Mouse (Mus musculus) layer of hippocampus, postnatal 10 days (tissue): ENCODE measurements around the gene Mrvi1. TPM values are rescaled to one million over a fixed set of nuclear protein-coding genes. Genes with fewer than 3 reads are reported as not detected.

Experiments
- DNase-seq, 2 experiments: peaks; one replicate each; pipeline ENCODE4 v3.0.0; 2021; ENCODE audit warnings: low spot score in 2 of 2
- total RNA-seq, 2 experiments: library from RNA; stranded (reverse); gene quantifications; 2 replicates each; pipeline ENCODE4 v1.2.3; 2021

Mrvi1 gene
- total RNA-seq, 2 experiments from 2014 or later, result 1.3 to 1.7 TPM

DNA sequence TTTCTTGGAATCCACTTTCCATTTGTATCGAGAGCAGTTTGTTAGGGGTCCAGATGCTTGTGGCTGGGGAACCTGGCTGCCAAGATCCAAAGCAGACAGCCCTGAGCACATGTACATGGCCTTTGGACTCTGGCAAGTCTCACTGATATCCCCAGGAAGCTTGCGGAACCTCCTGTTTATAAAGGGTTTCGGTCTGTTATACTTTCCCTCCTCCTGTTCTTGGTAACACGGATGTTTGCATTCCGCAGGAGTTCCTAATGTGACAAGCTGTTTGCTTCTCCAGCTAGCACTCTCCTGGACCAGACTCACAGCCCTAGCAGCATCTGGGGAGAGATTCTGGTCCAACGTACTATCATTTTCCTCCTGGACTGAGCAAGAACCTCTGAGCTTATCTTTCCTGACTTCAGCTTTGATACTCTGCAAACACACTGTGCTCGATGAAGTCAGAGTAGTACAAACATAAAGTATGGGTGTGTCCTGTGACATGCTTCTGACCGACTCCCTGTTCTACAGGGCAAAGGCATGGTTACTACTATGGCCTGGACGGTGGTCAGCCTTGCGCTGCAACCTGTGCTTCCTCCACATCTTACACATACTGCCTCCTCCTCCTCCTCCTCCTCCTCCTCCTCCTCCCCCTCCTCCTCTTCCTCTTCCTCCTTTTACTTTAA is 88.2 kb downstream of the Mrvi1 start:
- no peak for DNase-seq

DNA sequence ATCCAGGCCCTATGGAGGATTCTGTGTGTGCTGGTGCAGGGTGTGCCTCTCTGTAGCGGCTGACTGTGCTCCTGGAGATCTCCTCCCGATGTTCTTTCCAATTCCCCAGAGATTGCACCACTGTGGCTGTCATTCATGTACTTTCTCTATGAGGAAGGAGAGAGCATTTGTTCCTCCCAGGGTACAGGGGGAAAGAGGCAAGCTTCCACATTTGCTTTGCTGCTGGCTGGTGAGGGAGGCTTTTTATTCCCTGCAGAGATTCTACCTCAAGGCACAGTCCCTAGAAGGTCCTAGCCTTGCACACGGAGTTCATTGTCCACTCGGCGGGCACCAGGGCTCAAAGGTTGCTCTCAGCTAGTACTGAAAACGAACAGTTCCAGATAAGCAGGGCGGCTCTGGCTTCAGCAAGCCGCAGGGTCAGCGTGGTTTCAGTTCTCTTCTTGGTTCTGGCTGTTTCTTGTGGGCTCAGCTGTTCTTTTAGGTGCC is 90.7 kb downstream of the Mrvi1 start:
- DNase-seq, result peak; percentile 18 to 25

DNA sequence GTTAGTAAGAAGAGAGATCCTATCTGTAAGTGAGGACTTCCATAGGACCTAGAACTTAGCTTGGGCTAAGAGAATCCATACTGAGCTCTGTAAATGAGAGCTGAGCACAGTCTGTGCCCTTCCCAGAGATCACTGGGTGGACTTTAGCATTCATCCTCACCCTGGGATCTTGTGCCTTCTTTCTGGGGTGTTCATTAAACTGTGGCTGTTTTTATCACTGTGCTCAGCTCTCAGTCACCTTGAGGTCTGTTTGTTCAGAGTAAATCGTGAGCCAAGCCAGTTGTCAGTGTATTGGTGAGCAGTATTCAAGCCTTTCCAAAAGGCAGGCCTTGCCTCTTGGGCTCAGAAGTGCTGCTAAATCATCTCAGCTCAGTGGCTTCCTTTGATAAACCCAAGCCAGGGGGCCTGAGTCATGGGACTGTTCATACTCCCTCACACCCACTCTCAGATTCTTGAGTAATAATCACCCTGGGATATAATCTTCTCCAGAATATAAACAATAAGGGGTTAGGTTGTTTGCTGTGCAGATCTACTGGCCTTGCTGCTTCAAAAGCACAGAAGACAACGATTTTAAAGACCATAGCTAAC is 100.4 kb downstream of the Mrvi1 start:
- no peak for DNase-seq

DNA sequence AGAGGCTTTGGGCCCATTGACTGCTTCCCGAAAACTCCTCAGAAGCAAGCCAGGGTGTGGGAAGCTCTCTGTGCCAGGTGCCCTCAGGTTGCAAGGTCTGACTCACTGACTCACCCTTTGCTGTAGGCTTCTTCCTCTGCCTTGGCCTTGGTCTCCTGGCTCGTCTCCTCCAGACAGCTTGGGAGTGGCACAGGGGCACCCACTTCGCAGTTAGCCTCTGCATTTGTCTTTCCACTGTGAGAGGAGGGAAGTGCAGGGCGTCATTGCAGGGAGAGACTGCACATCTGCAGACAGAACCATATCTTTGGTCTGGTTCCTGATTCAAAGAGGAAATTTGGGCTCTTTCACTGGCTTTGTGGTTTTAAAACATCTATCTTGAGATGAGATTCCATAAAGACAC is 104.2 kb downstream of the Mrvi1 start:
- DNase-seq, result no peak

- DNase-seq, result no peak
Observed at GRCm38 (mm10) chr7:110876965-110877364, 105.3 kb downstream of the Mrvi1 start.

DNA sequence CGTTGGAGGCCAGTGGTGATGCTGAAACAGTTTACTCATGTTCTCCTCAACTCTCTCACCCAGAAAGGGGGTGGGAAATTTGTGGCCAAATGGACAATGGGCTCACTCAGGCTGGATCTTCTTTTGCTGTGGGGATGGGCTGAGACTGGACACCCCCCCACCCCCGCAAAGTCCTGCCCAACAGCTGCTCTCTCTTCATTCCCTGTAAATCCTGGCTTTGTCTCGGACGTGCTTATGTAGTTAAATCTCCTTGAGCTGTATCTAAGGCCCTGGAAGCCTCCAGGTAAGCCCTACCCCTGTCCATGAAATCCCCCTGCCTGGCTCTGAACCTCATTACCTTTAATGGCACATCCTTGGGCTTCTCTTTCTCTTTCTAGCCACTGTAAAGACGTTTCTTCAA is 113.5 kb downstream of the Mrvi1 start:
- no peak for DNase-seq

DNA sequence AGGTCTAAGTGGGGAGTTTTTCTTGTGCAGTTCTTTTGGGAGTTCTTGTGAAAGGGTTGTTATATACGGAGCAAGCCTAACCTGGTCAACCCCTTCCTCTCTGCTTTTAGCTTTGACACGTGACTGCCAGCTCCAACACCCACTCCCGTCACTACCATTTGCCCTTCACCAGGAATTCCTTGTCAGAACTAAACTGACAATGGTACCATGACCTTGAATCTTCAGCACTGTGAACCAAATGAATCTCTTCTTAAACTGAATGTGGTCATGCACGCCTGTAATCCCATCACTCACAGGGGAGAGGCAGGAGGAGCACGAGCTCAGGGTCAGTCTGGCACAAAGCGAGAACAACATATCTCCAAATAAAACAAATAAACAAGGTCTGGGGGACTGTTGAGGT is 115.1 kb downstream of the Mrvi1 start:
- DNase-seq, result no peak

DNA sequence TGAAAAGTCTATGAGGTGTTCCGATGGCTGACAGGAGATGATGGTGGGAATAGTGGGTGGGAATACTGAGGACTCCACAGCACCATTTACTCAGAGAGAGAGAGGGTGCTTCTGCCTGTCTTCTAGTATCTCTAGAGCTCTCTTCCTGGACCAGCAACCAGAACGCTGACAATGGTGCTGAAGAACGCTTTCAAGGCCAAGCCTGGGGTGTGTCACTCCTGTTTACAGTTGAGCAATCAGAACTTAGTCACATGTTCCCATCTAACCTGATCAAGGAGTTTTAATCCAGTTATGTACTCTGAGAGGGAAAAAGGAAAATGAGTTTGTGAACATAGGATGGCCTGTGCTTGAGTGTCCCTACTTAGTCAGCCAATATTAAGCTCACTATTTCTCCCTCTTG is 116.2 kb downstream of the Mrvi1 start:
- no peak for DNase-seq

DNA sequence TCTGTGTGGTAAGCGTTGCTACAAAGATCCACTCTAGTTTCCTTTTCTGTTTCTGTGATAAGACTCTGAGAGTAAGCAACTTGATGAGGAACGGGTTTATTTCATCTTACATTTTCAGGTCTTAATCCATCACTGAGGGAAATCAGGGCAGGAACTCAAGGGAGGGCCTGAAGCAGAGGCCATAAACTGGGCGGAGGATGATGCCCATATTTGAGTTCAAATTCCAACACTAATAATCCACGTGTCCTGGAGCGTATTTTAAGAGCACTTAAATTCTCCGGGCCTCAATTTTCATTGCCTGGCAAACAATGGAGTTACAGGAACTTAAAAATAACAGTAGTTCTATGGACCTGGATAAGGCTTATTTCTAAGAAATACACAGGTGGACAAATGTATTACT is 116.7 kb downstream of the Mrvi1 start:
- DNase-seq, result no peak

DNA sequence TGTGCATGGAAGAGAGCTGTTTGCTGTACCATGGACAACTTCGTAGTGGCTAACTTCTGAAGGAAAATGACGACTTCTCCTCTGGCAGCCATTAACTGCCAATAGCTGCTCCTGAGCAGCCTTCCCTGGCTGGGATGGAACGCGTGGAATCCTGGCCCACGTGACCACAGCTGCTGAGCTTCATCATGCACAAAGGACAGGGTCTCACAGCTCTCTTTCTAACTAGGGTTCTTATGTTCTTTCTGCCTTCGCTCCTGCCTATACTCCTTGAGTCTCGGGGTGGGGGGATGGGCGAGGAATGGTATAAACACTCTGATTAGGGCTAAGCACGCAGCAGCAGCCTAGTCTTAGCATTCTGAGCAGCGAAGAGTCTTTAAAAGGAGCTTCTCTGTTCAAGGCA is 117.2 kb downstream of the Mrvi1 start:
- DNase-seq, result no peak

- no peak for DNase-seq
Observed at GRCm38 (mm10) chr7:110862751-110863289, 119.4 kb downstream of the Mrvi1 start, which contains the start of gene Lyve1. TSS of gene Lyve1 (minus strand) at chr7:110863239.

DNA sequence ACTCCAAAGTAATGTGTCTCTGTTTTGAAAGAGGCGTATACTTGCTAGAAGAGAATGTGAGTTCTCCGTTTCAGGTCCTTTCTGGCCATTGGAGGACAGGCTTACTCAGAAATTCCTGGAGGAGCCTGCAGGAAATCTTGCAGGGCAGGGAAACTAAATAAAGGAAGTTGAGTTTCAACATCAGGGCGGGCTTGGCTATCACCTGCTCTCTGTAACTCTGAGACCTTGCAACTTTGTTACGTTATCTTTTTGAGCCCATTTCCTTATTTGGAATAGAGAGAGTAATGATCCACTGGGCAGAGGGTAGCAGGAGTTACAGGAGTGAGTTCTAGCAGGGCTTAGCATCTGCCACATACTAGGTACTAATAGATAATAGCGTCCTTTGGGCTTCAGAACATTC is 122.1 kb downstream of the Mrvi1 start:
- DNase-seq, result no peak

DNA sequence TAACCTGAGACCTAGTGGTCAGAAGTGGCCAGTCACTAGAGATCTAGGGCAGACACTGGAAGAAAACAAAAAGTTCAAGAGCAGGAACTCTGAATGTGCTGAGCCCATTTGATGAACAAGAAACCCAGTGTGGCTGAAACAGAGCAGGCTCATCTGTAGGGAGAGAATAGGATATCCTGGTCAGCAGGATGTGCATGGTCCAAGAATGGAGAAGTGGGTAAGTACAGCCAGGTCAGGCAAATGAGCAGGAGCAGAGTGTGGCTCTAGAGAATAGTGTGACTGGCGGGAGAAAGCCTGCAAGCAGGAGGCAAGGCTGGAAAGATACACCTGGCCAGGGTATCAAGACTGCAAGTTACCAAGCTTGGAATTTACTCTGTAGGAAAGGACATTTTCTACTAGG is 126.7 kb downstream of the Mrvi1 start:
- no peak for DNase-seq

- peak in 1 of 2 experiments; percentile 23 for DNase-seq
Observed at GRCm38 (mm10) chr7:110854927-110855546, 127.2 kb downstream of the Mrvi1 start.

DNA sequence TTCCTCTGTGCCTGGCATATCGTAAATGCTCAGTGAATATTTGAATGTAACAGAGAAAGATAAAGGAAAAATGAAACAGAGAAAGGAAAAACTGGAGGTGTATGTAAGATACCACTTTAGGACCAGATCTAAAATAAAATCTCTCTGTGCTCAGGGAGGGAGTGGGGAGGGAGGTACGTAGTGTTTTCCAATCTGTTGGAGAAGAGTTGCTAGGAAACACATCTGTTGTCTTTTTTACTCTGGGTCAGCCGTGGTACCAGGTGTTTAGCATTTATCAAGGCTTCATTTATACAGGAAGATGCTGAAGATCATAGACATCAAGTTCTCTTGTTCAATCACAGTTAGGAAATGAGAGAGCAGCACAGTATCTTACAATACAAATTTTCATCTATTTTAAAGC is 127.7 kb downstream of the Mrvi1 start:
- no peak for DNase-seq

DNA sequence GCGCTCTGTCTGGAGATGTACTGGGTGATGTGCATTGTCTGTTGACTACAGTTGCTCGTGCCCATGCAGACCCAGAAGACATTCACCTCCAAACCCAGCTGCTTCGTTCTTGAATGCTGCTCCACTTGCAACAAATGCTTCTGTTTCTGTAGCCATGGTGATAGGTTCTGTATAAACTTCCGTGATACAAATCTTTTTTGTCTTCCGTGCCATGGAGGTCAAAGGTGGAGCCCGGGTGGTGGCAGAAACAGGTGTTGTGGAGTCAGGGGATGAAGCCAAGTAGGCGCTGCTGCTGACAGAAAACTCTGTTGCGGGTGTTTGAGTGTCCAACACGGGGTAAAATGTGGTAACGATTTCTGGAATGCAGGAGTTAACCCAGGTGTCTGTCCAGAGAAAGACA is 128.7 kb downstream of the Mrvi1 start:
- peak; percentile 13 to 32 for DNase-seq

DNA sequence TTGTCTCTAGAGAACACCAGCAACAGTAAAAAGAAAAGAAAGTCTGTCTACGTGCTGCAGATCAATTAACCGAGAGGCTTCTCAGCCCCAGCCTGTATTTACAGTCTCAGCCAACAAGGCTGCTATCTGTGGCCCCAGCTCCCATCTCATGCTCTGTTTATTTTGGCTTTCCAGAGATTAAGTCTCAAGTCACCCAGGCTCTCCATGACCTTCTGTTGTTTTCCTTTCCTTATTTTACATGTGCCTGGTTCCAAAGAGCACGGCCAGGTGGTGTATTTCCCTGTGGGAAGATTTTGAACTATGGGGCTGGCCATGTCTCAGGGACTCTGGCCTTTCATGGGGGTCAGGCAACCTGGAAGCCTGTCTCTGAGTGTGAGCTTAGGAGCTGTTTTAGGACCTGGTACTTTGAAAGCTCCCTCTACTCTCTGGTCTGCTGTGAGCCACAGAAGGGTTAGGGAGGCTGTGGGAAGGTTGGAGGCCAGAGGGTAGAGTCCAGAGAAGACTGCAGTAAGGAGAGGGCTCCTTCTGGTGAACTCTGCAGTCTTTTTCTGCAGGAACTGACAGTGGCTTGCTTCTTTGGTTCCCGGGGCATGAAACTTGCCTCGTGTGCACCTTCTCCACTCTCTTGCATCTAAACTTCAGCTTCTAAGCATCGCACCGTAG is 130.6 kb downstream of the Mrvi1 start:
- DNase-seq, result no peak

DNA sequence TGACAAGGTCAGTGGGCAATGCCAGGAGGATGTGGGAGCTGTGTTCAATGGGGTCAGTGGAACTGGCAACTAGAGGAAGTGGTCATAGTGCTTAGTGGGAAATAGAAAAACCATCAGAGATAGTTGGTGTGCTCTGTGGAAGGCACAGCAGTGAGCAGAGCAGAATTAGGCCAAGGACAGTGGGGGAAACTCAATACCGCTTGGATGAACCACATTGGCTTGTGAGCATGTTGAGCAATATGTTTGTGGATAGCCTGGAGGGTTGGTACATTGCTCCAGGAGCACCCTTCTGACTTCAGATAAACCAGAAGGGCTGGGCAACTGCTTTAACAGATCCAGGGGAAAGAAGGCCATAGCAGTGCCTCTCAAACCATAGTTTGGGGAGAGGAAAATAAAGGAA is 133.9 kb downstream of the Mrvi1 start:
- DNase-seq, result no peak

GRCm38 (mm10) chr7:110847321-110847720 is 134.9 kb downstream of the Mrvi1 start:
- DNase-seq, result no peak

GRCm38 (mm10) chr7:110843916-110844874 is 138.1 kb downstream of the Mrvi1 start, which contains the start of gene Rnf141:
TSS of gene Rnf141 (minus strand) at chr7:110844457.
- peak; percentile 92 to 93 for DNase-seq

- DNase-seq, result no peak
Observed at GRCm38 (mm10) chr7:110840332-110840731, 141.9 kb downstream of the Mrvi1 start.
